Mouse (Mus musculus) embryonic facial prominence, embryonic 14.5 days (tissue): ENCODE results near the gene Robo1. TPM values are rescaled to one million over a fixed set of nuclear protein-coding genes. Genes with fewer than 3 reads are reported as not detected.

Source experiments
- ATAC-seq: fragments of 200-750 bp; cut with Nextera tagmentation; 2 replicates; pipeline ENCODE4 v1.8.0; 2017; ENCODE audit warnings: low read depth, moderate number of reproducible peaks, moderate TSS enrichment
- DNase-seq: peaks from one replicate; pipeline ENCODE4 v3.0.0-alpha.2; 2015; ENCODE audit warnings: low spot score
- H3K27ac ChIP-seq: fragments of 300-500 bp; sonication (generic); replicated peaks from 2 replicates; pipeline ENCODE4 v1.5.1; 2014; ENCODE audit warnings: low read depth, mild to moderate bottlenecking, low read length, moderate library complexity
- H3K27me3 ChIP-seq: fragments of 300-500 bp; sonication (generic); replicated peaks from 2 replicates; pipeline ENCODE4 v1.6.1; 2014; ENCODE audit warnings: low read length; ENCODE audit not compliant: control insufficient read depth, insufficient read depth
- H3K36me3 ChIP-seq: fragments of 300-500 bp; sonication (generic); 2 replicates; pipeline ENCODE4 v1.6.1; 2014; ENCODE audit warnings: low read length, mixed read lengths; ENCODE audit not compliant: control insufficient read depth, insufficient read depth
- H3K4me1 ChIP-seq: fragments of 300-500 bp; sonication (generic); 2 replicates; pipeline ENCODE4 v1.6.1; 2014; ENCODE audit warnings: antibody characterized with exemption, low read length; ENCODE audit not compliant: control insufficient read depth, insufficient read depth
- H3K4me2 ChIP-seq: fragments of 300-500 bp; sonication (generic); 2 replicates; pipeline ENCODE4 v1.6.1; 2014; ENCODE audit warnings: low read depth, mild to moderate bottlenecking, low read length, moderate library complexity, mixed read lengths
- H3K4me3 ChIP-seq: fragments of 300-500 bp; sonication (generic); 2 replicates; pipeline ENCODE4 v1.5.1; 2014; ENCODE audit warnings: low read depth, mild to moderate bottlenecking, low read length
- H3K9ac ChIP-seq: fragments of 300-500 bp; sonication (generic); 2 replicates; pipeline ENCODE4 v1.6.1; 2014; ENCODE audit warnings: low read depth, mild to moderate bottlenecking, low read length, moderate library complexity, mixed read lengths
- H3K9me3 ChIP-seq: fragments of 300-500 bp; sonication (generic); 2 replicates; pipeline ENCODE4 v1.6.1; 2016; ENCODE audit warnings: low read length; ENCODE audit not compliant: control insufficient read depth
- WGBS: fragments of 180-500 bp; shearing (Covaris S2); extraction: QIAGEN DNeasy Blood & Tissue Kit; methylation state at CpG from one replicate; pipeline ENCODE4 v1.1.7; 2014; 5-methylcytosine and 5-hydroxymethylcytosine counted together
- polyA plus RNA-seq: library from polyadenylated mRNA; unstranded; fragments of >200 nt; fragmentation: Nextera tagmentation; extraction: Ambion mirVana; gene quantifications from 2 replicates; pipeline ENCODE4 v1.2.1, GENCODE M21; 2014

The Robo1 gene
- polyA plus RNA-seq, 1 experiment from 2014 or later, result 32.6 TPM

DNA sequence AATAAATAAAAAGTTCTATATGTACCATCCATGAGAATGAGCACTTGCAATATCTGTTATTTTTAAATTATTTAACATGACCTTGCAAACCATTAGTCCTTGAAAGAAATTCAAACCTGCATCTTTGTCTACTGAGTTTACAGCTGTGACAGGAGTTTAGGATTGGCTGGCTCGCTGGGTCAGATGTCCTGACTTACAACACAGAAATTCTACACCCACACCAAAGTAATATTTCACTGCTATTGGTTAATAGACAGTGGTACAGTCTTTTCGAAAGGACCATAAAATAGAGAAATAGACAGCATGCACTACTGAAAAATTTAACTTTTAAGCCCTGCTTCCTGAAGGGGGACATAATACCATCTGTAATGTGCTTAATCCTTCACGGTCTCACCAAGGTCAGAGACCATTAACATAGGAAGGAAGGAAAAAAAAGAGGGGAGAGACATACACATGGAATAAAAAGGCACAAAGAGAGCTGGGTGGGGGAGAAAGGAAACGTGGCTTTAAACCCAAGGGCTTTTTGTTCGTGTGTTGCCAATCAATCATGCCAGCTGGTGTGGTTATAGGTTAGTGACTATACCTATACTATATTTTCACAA, 103.7 kb downstream of the Robo1 start:
- Histone ChIP-seq H3K4me2 (no peak overlapping the region), H3K9me3 (no peaks in the 10 kb centered on the region), H3K4me1 (peaks cover 6% of the 10 kb centered on the region; the same call in 1 of the 2 replicates), H3K27me3 (no peaks in the 10 kb centered on the region), H3K36me3 (no peaks in the 10 kb centered on the region), H3K9ac (no peak overlapping the region), H3K27ac (no peak overlapping the region), H3K4me3 (no peak overlapping the region)
- ATAC-seq, result no peak
- no peak for DNase-seq
- 38% methylated on average over 5 of the region's 5 CpGs for WGBS

DNA sequence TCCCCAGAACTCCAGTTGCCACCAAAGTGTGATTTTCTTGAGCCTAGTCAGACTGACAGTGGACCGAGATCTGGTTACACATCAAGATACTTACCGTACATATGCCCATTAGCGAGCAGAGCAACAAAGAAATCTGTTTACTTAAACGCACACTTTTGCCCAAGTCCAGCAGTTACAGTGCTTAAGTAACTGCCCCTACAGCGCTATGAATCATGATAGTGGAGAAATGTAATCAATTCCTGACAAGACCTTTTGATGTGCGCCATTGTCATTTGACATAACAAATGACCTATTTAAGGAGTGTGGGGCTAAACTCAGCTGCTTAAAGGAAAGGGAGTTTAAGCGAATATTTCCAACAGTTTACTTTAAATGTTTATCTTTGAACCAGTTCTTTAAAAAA, 104.8 kb downstream of the Robo1 start:
- ATAC-seq (no peak), DNase-seq (no peak)
- peaks cover 6% of the 10 kb centered on the region; the same call in 1 of the 2 replicates for H3K4me1 ChIP-seq
- H3K9me3 ChIP-seq, result no peaks in the 10 kb centered on the region
- H3K4me2 ChIP-seq, result no peak overlapping the region
- no peaks in the 10 kb centered on the region for H3K36me3 ChIP-seq
- H3K4me3 ChIP-seq, result no peak overlapping the region
- no peak overlapping the region for H3K9ac ChIP-seq
- H3K27ac ChIP-seq, result no peak overlapping the region
- 52% methylated on average over 7 of the region's 7 CpGs for WGBS
- no peaks in the 10 kb centered on the region for H3K27me3 ChIP-seq

DNA sequence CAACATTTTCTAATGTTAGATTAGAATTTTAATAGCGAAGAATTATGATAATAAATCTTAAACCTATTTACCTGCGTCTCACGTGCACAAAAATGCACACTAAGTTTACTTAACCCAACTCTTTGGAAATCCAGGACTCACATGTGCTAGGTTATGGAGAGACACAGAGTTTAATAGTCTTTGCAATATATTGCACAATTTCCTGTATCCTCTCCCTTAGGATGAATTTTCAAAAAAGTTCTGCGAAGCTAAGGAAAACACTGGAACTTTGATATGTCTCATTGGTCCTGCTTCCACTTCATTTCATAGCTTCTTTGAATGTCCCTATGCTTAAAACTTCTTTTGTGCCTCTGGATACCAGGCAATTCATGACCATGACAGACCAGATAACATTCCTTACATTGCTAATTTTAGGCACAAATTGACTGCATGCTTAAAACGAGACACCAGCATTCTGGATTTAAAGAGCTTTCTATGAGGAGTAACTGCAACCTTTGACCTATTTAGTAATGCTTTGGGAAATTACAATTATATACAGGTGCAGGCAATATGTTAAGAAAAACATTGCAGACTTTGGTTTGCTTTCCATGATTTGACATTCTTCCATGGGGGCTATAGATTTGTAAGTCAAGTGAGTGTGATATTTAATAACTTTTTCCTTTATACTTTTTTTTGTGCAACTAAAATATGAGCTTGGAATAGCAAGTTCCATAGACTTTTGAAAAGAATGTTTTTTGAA, 111.4 kb downstream of the Robo1 start:
- Histone ChIP-seq H3K4me3 (no peak overlapping the region), H3K4me2 (no peak overlapping the region), H3K36me3 (no peaks in the 10 kb centered on the region), H3K4me1 (no peaks in the 10 kb centered on the region), H3K9me3 (no peaks in the 10 kb centered on the region), H3K27ac (no peak overlapping the region), H3K27me3 (no peaks in the 10 kb centered on the region), H3K9ac (no peak overlapping the region)
- ATAC-seq (no peak), DNase-seq (no peak)
- 65% methylated on average over 5 of the region's 5 CpGs for WGBS

GRCm38 (mm10) chr16:72422426-72422825, 114.3 kb downstream of the Robo1 start:
- Histone ChIP-seq H3K9ac (no peak overlapping the region), H3K4me1 (no peaks in the 10 kb centered on the region), H3K4me2 (no peak overlapping the region), H3K4me3 (no peak overlapping the region), H3K9me3 (no peaks in the 10 kb centered on the region), H3K36me3 (no peaks in the 10 kb centered on the region), H3K27ac (no peak overlapping the region), H3K27me3 (no peaks in the 10 kb centered on the region)
- no peak for DNase-seq
- ATAC-seq, result no peak
- 77% methylated on average over 4 of the region's 4 CpGs for WGBS

- H3K4me1 ChIP-seq, result peaks cover 9% of the 10 kb centered on the region; the same call in 1 of the 2 replicates
- no peaks in the 10 kb centered on the region for H3K36me3 ChIP-seq
- ATAC-seq, result no peak
- no peak overlapping the region for H3K9ac ChIP-seq
- H3K27me3 ChIP-seq, result no peaks in the 10 kb centered on the region
- H3K9me3 ChIP-seq, result no peaks in the 10 kb centered on the region
- H3K4me3 ChIP-seq, result no peak overlapping the region
- peak; percentile 36 for DNase-seq
- no peak overlapping the region for H3K27ac ChIP-seq
- no peak overlapping the region for H3K4me2 ChIP-seq
These were observed 126.3 kb downstream of the Robo1 start for GRCm38 (mm10) chr16:72434396-72434795.

GRCm38 (mm10) chr16:72444428-72445135, 136.5 kb downstream of the Robo1 start:
- H3K9ac ChIP-seq, result no peak overlapping the region
- H3K27ac ChIP-seq, result no peak overlapping the region
- 62% methylated on average over 18 of the region's 18 CpGs for WGBS
- no peak for ATAC-seq
- H3K36me3 ChIP-seq, result no peaks in the 10 kb centered on the region
- no peaks in the 10 kb centered on the region for H3K27me3 ChIP-seq
- H3K9me3 ChIP-seq, result no peaks in the 10 kb centered on the region
- peak overlapping the region; percentile 11; the same call in 1 of the 2 replicates for H3K4me2 ChIP-seq
- no peak overlapping the region for H3K4me3 ChIP-seq
- DNase-seq, result no peak
- H3K4me1 ChIP-seq, result no peaks in the 10 kb centered on the region

DNA sequence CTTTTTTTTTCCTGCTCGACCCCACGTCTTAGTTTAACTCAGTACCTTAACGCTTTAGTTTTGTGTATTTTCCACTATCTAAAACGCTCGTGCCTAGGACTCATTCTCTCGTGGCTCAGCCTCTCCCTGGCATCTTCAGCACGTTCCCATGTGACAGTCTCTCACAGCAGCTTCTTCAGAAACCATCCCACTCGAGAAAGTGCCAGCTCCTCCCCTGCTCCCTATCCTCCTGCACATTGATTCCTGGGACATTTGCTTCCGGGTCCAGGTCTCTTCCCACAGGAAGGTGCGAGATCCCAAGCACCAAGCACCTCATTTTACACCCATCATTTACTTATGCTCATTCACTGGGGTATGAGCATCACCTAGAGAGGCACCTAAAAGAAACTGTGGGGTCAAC, 150.0 kb downstream of the Robo1 start:
- ATAC-seq (no peak), DNase-seq (no peak)
- no peaks in the 10 kb centered on the region for H3K27me3 ChIP-seq
- no peak overlapping the region for H3K4me3 ChIP-seq
- H3K9ac ChIP-seq, result no peak overlapping the region
- WGBS, result 41% methylated on average over 10 of the region's 10 CpGs
- no peak overlapping the region for H3K27ac ChIP-seq
- H3K9me3 ChIP-seq, result no peaks in the 10 kb centered on the region
- no peak overlapping the region for H3K4me2 ChIP-seq
- H3K36me3 ChIP-seq, result no peaks in the 10 kb centered on the region
- H3K4me1 ChIP-seq, result no peaks in the 10 kb centered on the region

DNA sequence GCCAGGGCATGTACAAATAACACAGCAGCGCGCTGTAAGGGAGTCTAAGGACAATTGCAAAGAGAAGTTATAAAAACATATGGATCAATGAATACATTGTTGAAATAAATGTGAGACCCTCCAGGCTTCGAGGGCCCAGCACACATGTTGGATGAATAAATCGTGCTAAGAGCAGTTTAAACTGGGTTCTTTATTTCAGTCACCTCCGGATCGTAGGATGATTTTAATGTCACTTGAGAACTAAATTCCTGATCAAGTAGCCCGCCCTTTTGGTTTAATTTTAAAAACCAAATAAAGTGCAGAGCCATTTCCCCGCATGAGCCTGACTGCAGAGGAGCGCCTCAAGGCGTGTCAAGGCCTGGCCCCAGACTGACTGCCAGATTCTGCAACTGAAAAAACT, 150.5 kb downstream of the Robo1 start:
- no peak overlapping the region for H3K27ac ChIP-seq
- no peak overlapping the region for H3K4me2 ChIP-seq
- H3K4me1 ChIP-seq, result no peaks in the 10 kb centered on the region
- H3K4me3 ChIP-seq, result no peak overlapping the region
- no peaks in the 10 kb centered on the region for H3K27me3 ChIP-seq
- WGBS, result 17% methylated on average over 10 of the region's 10 CpGs
- peak; percentile 50 for DNase-seq
- H3K36me3 ChIP-seq, result no peaks in the 10 kb centered on the region
- no peaks in the 10 kb centered on the region for H3K9me3 ChIP-seq
- no peak overlapping the region for H3K9ac ChIP-seq
- peak; percentile 44; the same call in 1 of the 2 replicates for ATAC-seq
